Mouse (Mus musculus): Measurements from ENCODE around the gene Gm10392. TPM values are rescaled to one million over a fixed set of nuclear protein-coding genes. Genes with fewer than 3 reads are reported as not detected.

Gene Gm10392
- total and polyA plus RNA-seq, 2 experiments from 2014 or later = not detected

GRCm38 (mm10) chr11:77501392-77501791 is 17.6 kb downstream of the Gm10392 start:
- Histone ChIP-seq H3K4me2 (ENCODE audit: low read depth, low read length) (no peak overlapping the region), H3K27me3 (ENCODE audit: insufficient read depth, low read length) (no peaks in the 10 kb centered on the region), H3K9ac (replicated peaks; ENCODE audit: low read length) (no peak overlapping the region), H3K4me1 (ENCODE audit: insufficient read depth, low read length) (peaks cover 16% of the 10 kb centered on the region; the same call in 1 of the 2 replicates), H3K9me3 (ENCODE audit: low read length) (no peaks in the 10 kb centered on the region), H3K27ac (0 out of 2 replicates have a peak overlapping the region, but pooled peaks have one; percentile 22), H3K4me3 (ENCODE audit: low read length) (no peak overlapping the region), H3K36me3 (ENCODE audit: insufficient read depth, low read length) (peaks cover 48% of the 10 kb centered on the region)
- peak; percentile 43; the same call in 1 of the 2 replicates for ATAC-seq
- 14% methylated on average over 5 of the region's 5 CpGs for WGBS
- TF ChIP-seq CTCF (IDR thresholded peaks at IDR 0.05; ENCODE audit: low read depth) = peak; percentile 94
- DNase-seq (ENCODE audit: low spot score) = peak; percentile 92

DNA sequence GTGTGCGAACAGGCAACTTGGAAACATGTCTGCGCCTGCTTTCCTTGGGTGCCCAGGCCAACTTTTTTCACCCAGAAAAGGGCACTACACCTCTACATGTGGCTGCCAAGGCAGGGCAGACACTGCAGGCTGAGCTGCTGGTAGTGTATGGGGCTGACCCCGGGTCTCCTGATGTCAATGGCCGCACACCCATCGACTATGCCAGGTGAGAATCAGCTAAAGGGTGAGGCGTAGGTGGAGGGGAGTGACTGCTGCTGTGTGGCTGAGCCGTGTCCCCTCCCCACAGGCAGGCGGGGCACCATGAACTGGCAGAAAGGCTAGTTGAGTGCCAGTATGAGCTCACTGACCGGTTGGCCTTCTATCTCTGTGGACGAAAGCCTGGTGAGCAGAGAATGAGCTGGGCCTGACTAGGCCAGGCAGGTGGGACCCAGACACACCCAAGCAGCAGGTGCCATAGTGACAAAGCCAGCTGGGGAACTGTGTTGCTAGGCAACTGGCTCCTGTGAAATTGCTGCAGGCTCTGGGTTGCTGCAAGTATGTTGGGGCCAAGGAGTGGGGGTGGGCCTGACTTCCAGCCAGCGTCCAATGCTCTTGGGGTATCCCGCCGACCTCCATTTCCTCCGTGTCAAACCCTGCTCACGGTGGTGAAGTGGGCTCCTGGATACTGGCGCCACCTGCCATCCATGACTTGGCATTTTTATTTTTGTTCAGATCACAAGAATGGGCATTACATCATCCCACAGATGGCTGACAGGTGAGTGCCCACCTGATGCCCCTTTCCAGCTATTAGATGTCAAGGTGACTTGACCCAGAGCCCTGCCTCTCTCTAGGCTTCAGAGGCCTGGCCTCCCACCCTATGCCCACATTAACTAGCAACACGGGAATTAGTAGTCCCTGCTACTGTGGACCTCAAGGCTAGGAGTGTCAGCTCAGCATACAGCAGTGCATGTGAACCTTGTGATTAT is 18.4 kb downstream of the Gm10392 start:
- H3K4me2 ChIP-seq (ENCODE audit: low read depth, low read length) = no peak overlapping the region
- no peak for TF ChIP-seq CTCF (IDR thresholded peaks at IDR 0.05; ENCODE audit: low read depth)
- no peaks in the 10 kb centered on the region for H3K9me3 ChIP-seq (ENCODE audit: low read length)
- WGBS = 64% methylated on average over 17 of the region's 17 CpGs
- H3K4me3 ChIP-seq (ENCODE audit: low read length) = no peak overlapping the region
- H3K36me3 ChIP-seq (ENCODE audit: insufficient read depth, low read length) = peaks cover 40% of the 10 kb centered on the region
- H3K27me3 ChIP-seq (ENCODE audit: insufficient read depth, low read length) = no peaks in the 10 kb centered on the region
- H3K4me1 ChIP-seq (ENCODE audit: insufficient read depth, low read length) = peaks cover 16% of the 10 kb centered on the region; the same call in 1 of the 2 replicates
- H3K27ac ChIP-seq = 0 out of 2 replicates have a peak overlapping the region, but pooled peaks have one; percentile 22
- DNase-seq (ENCODE audit: low spot score) (no peak), ATAC-seq (no peak)
- H3K9ac ChIP-seq (replicated peaks; ENCODE audit: low read length) = no peak overlapping the region

DNA sequence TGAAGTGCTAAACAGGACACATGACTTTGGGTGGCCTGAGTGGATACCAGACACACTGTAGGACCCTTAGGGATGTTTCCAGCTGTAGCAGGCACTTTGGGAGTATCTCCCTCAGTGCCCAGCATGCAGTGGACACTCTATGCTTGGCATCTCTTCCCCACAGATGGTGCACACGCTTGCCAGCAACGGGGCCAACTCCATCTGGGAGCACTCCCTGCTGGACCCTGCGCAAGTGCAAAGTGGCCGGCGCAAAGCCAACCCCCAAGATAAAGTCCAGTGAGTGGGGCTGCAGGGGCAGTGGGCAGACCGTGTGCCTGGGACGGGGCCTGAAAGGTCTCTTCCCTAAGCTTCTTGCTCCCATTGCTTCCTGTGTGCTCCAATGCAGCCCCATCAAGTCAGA is 19.6 kb downstream of the Gm10392 start:
- H3K9me3 ChIP-seq (ENCODE audit: low read length) = no peaks in the 10 kb centered on the region
- H3K4me1 ChIP-seq (ENCODE audit: insufficient read depth, low read length) = peaks cover 22% of the 10 kb centered on the region
- H3K9ac ChIP-seq (replicated peaks; ENCODE audit: low read length) = no peak overlapping the region
- H3K27me3 ChIP-seq (ENCODE audit: insufficient read depth, low read length) = no peaks in the 10 kb centered on the region
- no peak overlapping the region for H3K4me3 ChIP-seq (ENCODE audit: low read length)
- no peak overlapping the region for H3K4me2 ChIP-seq (ENCODE audit: low read depth, low read length)
- 73% methylated on average over 7 of the region's 7 CpGs for WGBS
- H3K36me3 ChIP-seq (ENCODE audit: insufficient read depth, low read length) = peaks cover 28% of the 10 kb centered on the region
- DNase-seq (ENCODE audit: low spot score) = peak; percentile 60
- ATAC-seq = 0 out of 2 replicates have a peak, but pooled peaks have one; percentile 28
- H3K27ac ChIP-seq = no peak overlapping the region
- no peak for TF ChIP-seq CTCF (IDR thresholded peaks at IDR 0.05; ENCODE audit: low read depth)

DNA sequence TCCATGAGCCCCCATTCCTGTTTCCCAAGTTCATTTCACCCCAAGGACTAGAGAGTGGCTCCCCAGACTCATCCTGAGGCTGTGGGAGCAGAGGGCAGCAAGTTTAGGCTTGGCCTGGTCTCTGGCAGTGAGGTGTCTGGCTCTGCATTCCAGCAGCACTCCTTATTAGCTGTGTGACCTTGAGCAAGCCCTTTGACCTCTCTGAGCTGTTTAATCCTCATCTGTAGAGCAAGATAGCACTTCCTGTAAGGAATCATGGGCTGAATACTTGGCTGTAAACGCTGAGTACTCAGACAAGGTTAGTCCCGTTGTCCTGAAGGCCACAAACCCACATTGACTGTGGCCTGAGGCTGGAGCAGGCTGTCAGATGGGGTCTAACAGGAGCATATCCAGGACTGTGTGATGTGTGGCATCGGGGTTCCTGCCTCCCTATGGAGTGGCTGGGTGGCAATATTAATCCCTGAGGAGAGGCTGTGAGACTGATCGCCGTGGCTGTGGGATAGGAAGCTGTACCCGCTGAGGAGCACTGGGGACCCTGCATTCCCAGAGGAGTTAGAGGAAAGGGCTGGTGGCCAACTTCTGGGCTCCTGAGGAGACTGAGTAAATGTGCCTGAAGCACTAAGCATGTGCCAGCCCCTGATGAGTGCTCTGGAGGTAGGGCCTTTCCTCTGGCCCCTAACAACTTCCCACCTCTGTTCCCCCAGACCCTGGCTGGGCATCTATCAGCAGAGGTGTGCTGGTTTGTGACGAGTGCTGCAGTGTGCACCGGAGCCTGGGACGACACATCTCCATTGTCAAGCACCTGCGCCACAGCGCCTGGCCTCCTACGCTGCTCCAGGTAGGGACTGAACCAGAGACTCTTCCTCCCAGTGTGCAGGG is 20.5 kb downstream of the Gm10392 start:
- peaks cover 25% of the 10 kb centered on the region for H3K4me1 ChIP-seq (ENCODE audit: insufficient read depth, low read length)
- H3K27ac ChIP-seq = peak overlapping the region; percentile 54
- no peak for TF ChIP-seq CTCF (IDR thresholded peaks at IDR 0.05; ENCODE audit: low read depth)

DNA sequence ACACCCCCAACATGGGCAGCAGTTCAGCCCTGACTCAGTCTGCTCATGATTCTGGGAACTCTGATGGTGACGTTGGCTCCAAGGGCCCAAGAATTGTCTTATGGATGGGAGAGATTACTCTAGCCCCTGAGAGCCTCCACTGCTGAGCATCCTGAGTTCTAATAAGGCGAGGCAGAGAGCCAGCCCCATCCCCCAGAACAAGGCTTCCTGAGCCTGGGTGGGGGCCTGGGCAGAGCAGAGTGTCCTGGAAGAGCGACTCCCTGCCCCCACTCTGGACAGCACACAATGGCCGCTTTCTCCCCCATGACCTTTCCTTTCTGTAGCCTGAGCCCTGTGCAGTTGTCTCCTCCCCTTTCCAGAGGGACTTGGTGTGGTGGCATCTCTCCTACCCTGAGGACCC is 21.1 kb downstream of the Gm10392 start:
- no peak overlapping the region for H3K4me2 ChIP-seq (ENCODE audit: low read depth, low read length)
- H3K36me3 ChIP-seq (ENCODE audit: insufficient read depth, low read length) = peaks cover 13% of the 10 kb centered on the region
- H3K4me3 ChIP-seq (ENCODE audit: low read length) = no peak overlapping the region
- ATAC-seq = no peak
- no peaks in the 10 kb centered on the region for H3K9me3 ChIP-seq (ENCODE audit: low read length)
- H3K9ac ChIP-seq (replicated peaks; ENCODE audit: low read length) = 0 out of 2 replicates have a peak overlapping the region, but pooled peaks have one; percentile 13
- peaks cover 25% of the 10 kb centered on the region for H3K4me1 ChIP-seq (ENCODE audit: insufficient read depth, low read length)
- WGBS = 38% methylated on average over 4 of the region's 4 CpGs
- H3K27ac ChIP-seq = peak overlapping the region; percentile 54
- TF ChIP-seq CTCF (IDR thresholded peaks at IDR 0.05; ENCODE audit: low read depth) = no peak
- no peaks in the 10 kb centered on the region for H3K27me3 ChIP-seq (ENCODE audit: insufficient read depth, low read length)
- no peak for DNase-seq (ENCODE audit: low spot score)

More for the DNA sequence above, 20.5 kb downstream of the Gm10392 start:
- WGBS = 60% methylated on average over 12 of the region's 12 CpGs
- ATAC-seq (no peak), DNase-seq (ENCODE audit: low spot score) (no peak)
- Histone ChIP-seq H3K9ac (replicated peaks; ENCODE audit: low read length) (0 out of 2 replicates have a peak overlapping the region, but pooled peaks have one; percentile 13), H3K4me3 (ENCODE audit: low read length) (no peak overlapping the region), H3K27me3 (ENCODE audit: insufficient read depth, low read length) (no peaks in the 10 kb centered on the region), H3K36me3 (ENCODE audit: insufficient read depth, low read length) (peaks cover 19% of the 10 kb centered on the region), H3K9me3 (ENCODE audit: low read length) (no peaks in the 10 kb centered on the region), H3K4me2 (ENCODE audit: low read depth, low read length) (no peak overlapping the region)

- peaks cover 29% of the 10 kb centered on the region for H3K4me1 ChIP-seq (ENCODE audit: insufficient read depth, low read length)
- WGBS = 23% methylated on average over 6 of the region's 6 CpGs
- peak overlapping the region; percentile 54 for H3K27ac ChIP-seq
- no peaks in the 10 kb centered on the region for H3K27me3 ChIP-seq (ENCODE audit: insufficient read depth, low read length)
- H3K4me2 ChIP-seq (ENCODE audit: low read depth, low read length) = no peak overlapping the region
- TF ChIP-seq CTCF (IDR thresholded peaks at IDR 0.05; ENCODE audit: low read depth) = peak; percentile 48
- ATAC-seq (no peak), DNase-seq (ENCODE audit: low spot score) (peak; percentile 53)
- H3K36me3 ChIP-seq (ENCODE audit: insufficient read depth, low read length) = peaks cover 10% of the 10 kb centered on the region
- H3K9me3 ChIP-seq (ENCODE audit: low read length) = no peaks in the 10 kb centered on the region
- H3K4me3 ChIP-seq (ENCODE audit: low read length) = no peak overlapping the region
- H3K9ac ChIP-seq (replicated peaks; ENCODE audit: low read length) = no peak overlapping the region
These were observed 21.6 kb downstream of the Gm10392 start for GRCm38 (mm10) chr11:77497341-77497756.

Measured in hindbrain, postnatal 0 days (tissue).